Mouse (Mus musculus) bone marrow macrophage, adult 2 months (primary cell): ENCODE measurements around the gene Nphp4.

Source experiments
- CTCF ChIP-seq: IDR thresholded peaks from 2 replicates; pipeline ENCODE4 v1.5.1; 2012; ENCODE audit warnings: low read depth, mild to moderate bottlenecking, low read length, moderate library complexity
- POLR2A ChIP-seq: IDR thresholded peaks from 2 replicates; pipeline ENCODE4 v1.6.1; 2012; ENCODE audit warnings: mild to moderate bottlenecking, low read depth, low read length, borderline replicate concordance

- no peak for TF ChIP-seq POLR2A
- TF ChIP-seq CTCF, result no peak
Observed at GRCm38 (mm10) chr4:152451371-152451770, 25.1 kb upstream of the Nphp4 start.
